Mouse (Mus musculus) heart, embryonic 11.5 days (tissue): ENCODE results near the gene Tmem130. TPM values are rescaled to one million over a fixed set of nuclear protein-coding genes. Genes with fewer than 3 reads are reported as not detected.
A peak's percentile ranks its signal among the peaks of the same experiment; 100 is the strongest.

Experiments used
- ATAC-seq: fragments of 200-750 bp; cut with Nextera tagmentation; replicated peaks from 2 replicates; pipeline ENCODE4 v1.8.0; 2017; ENCODE audit warnings: moderate library complexity; ENCODE audit not compliant: insufficient number of reproducible peaks, low FRiP score, low TSS enrichment
- H3K27ac ChIP-seq: fragments of 300-500 bp; sonication (generic); 2 replicates; pipeline ENCODE4 v1.5.1; 2014; ENCODE audit warnings: mild to moderate bottlenecking, low read depth, low read length
- H3K27me3 ChIP-seq: fragments of 300-500 bp; sonication (generic); 2 replicates; pipeline ENCODE4 v1.6.1; 2014; ENCODE audit warnings: mild to moderate bottlenecking, low read length, mixed read lengths; ENCODE audit not compliant: control insufficient read depth, insufficient read depth
- H3K36me3 ChIP-seq: fragments of 300-500 bp; sonication (generic); 2 replicates; pipeline ENCODE4 v1.6.1; 2014; ENCODE audit warnings: mild to moderate bottlenecking, low read length, moderate library complexity, mixed read lengths; ENCODE audit not compliant: control insufficient read depth, insufficient read depth
- H3K4me1 ChIP-seq: fragments of 300-500 bp; sonication (generic); 2 replicates; pipeline ENCODE4 v1.6.1; 2014; ENCODE audit warnings: low read length; ENCODE audit not compliant: control insufficient read depth, insufficient read depth
- H3K4me2 ChIP-seq: fragments of 300-500 bp; sonication (generic); 2 replicates; pipeline ENCODE4 v1.6.1; 2014; ENCODE audit warnings: mild to moderate bottlenecking, moderate library complexity
- H3K4me3 ChIP-seq: fragments of 300-500 bp; sonication (generic); 2 replicates; pipeline ENCODE4 v1.5.1; 2014; ENCODE audit warnings: low read depth, low read length
- H3K9ac ChIP-seq: fragments of 300-500 bp; sonication (generic); 2 replicates; pipeline ENCODE4 v1.6.1; 2014; ENCODE audit warnings: mild to moderate bottlenecking, low read depth, low read length, moderate library complexity
- H3K9me3 ChIP-seq: fragments of 300-500 bp; sonication (generic); replicated peaks from 2 replicates; pipeline ENCODE4 v1.6.1; 2016; ENCODE audit warnings: low read length; ENCODE audit not compliant: control insufficient read depth
- WGBS: fragments of 180-500 bp; shearing (Covaris S2); extraction: QIAGEN DNeasy Blood & Tissue Kit; methylation state at CpG from one replicate; pipeline ENCODE4 v1.1.7; 2014; ENCODE audit not compliant: insufficient replicate concordance; 5-methylcytosine and 5-hydroxymethylcytosine counted together
- polyA plus RNA-seq: library from polyadenylated mRNA; unstranded; fragments of >200 nt; fragmentation: Nextera tagmentation; extraction: Ambion mirVana; gene quantifications from 2 replicates; pipeline ENCODE4 v1.2.1, GENCODE M21; 2014

The Tmem130 gene
- 0.79 and 1.4 TPM in 2 replicates for polyA plus RNA-seq

- H3K4me1 ChIP-seq, result no peaks in the 10 kb centered on the region
Measured at GRCm38 (mm10) chr5:144761161-144761868, at the start of gene Tmem130. TSS of gene Tmem130 (minus strand) at chr5:144761818.

GRCm38 (mm10) chr5:144806931-144807330 is 45.3 kb upstream of the Tmem130 start:
- peak overlapping the region; percentile 71 for H3K27ac ChIP-seq
- no peaks in the 10 kb centered on the region for H3K9me3 ChIP-seq
- WGBS, result 81% methylated on average over 10 of the region's 10 CpGs
- no peaks in the 10 kb centered on the region for H3K27me3 ChIP-seq
- H3K9ac ChIP-seq, result no peak overlapping the region
- H3K4me3 ChIP-seq, result no peak overlapping the region
- H3K4me2 ChIP-seq, result no peak overlapping the region
- peaks cover 8% of the 10 kb centered on the region for H3K4me1 ChIP-seq
- H3K36me3 ChIP-seq, result peaks cover 81% of the 10 kb centered on the region
- no peak for ATAC-seq

More at GRCm38 (mm10) chr5:144761161-144761868, at the start of gene Tmem130:
- no peak for ATAC-seq
- peak within 1 kb of the TSS; percentile 35 for H3K4me3 ChIP-seq
- no peak within 1 kb of the TSS for H3K9ac ChIP-seq
- WGBS, result 1% methylated on average over 38 of the region's 38 CpGs
- no peaks in the 10 kb centered on the region for H3K9me3 ChIP-seq
- H3K27ac ChIP-seq, result no peak within 1 kb of the TSS
- H3K27me3 ChIP-seq, result peaks cover 28% of the 10 kb centered on the region
- no peaks in the 10 kb centered on the region for H3K36me3 ChIP-seq
- H3K4me2 ChIP-seq, result peak within 1 kb of the TSS; percentile 58

DNA sequence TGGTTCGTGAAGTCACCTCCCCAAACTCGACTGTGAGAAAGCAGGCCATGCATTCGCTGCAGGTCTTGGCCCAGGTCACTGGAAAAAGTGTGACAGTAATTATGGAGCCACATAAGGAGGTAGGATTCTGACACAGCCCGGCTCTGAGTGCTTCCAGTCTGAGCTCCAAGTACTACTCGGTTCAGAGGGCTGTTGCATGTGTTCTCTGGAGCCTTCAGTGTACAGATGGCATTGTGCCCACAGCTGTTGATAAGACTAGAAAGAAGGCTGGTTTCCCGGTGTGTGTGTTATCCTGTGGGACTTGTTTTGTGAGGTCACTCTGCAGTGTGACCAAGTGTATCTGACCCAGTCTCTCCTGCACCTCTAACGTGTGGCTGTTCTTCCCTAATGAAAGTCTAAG is 42.6 kb upstream of the Tmem130 start:
- Histone ChIP-seq H3K9me3 (no peaks in the 10 kb centered on the region), H3K4me1 (peaks cover 8% of the 10 kb centered on the region), H3K4me3 (no peak overlapping the region), H3K27me3 (no peaks in the 10 kb centered on the region), H3K36me3 (peaks cover 76% of the 10 kb centered on the region), H3K9ac (no peak overlapping the region), H3K4me2 (no peak overlapping the region), H3K27ac (no peak overlapping the region)
- 78% methylated on average over 7 of the region's 7 CpGs for WGBS
- no peak for ATAC-seq

DNA sequence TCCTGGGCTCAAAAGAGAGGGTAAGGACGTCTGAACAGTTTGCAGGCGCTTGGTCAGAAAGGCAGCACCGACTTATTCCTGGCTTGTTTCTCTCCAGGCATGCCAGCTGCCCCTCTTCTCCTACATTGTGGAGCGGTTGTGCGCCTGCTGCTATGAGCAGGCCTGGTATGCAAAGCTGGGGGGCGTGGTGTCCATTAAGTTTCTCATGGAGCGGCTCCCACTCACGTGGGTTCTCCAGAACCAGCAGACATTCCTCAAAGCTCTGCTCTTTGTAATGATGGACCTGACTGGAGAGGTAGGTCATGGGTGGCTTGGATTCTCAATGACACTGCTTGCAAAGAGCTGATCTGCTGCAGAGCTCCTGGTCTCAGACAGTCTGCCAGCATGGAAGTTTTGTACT is 41.4 kb upstream of the Tmem130 start:
- ATAC-seq, result no peak
- Histone ChIP-seq H3K36me3 (peaks cover 75% of the 10 kb centered on the region), H3K4me2 (no peak overlapping the region), H3K4me1 (peaks cover 8% of the 10 kb centered on the region), H3K9ac (no peak overlapping the region), H3K27ac (no peak overlapping the region), H3K9me3 (no peaks in the 10 kb centered on the region), H3K27me3 (no peaks in the 10 kb centered on the region), H3K4me3 (no peak overlapping the region)
- 90% methylated on average over 8 of the region's 8 CpGs for WGBS

- Histone ChIP-seq H3K9ac (no peak overlapping the region), H3K4me2 (no peak overlapping the region), H3K4me3 (no peak overlapping the region), H3K27ac (no peak overlapping the region), H3K27me3 (no peaks in the 10 kb centered on the region), H3K9me3 (no peaks in the 10 kb centered on the region), H3K36me3 (peaks cover 68% of the 10 kb centered on the region), H3K4me1 (no peaks in the 10 kb centered on the region)
- no peak for ATAC-seq
- 92% methylated on average over 7 of the region's 7 CpGs for WGBS
Measured at GRCm38 (mm10) chr5:144797116-144797515, 35.5 kb upstream of the Tmem130 start.

DNA sequence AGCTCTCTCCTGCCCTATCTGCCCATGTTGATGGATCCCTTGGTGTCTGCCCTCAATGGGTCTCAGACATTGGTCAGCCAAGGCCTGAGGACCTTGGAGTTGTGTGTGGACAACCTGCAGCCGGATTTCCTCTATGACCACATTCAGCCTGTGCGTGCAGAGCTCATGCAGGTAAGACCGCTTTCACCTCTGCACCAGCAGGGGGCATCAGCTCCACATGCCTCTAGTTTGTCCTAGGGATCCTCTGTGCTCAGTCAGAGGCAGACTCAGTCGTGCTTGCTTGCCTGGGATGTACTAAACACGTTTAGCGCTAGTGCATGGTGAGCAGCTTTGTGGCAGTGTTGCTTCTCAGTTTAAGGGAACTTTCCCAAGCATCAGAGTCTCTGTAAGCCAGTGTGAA is 33.1 kb upstream of the Tmem130 start:
- Histone ChIP-seq H3K27me3 (no peaks in the 10 kb centered on the region), H3K4me2 (no peak overlapping the region), H3K4me3 (no peak overlapping the region), H3K9ac (no peak overlapping the region), H3K27ac (no peak overlapping the region), H3K4me1 (no peaks in the 10 kb centered on the region), H3K9me3 (no peaks in the 10 kb centered on the region), H3K36me3 (peaks cover 75% of the 10 kb centered on the region)
- ATAC-seq, result no peak
- WGBS, result 77% methylated on average over 6 of the region's 6 CpGs

DNA sequence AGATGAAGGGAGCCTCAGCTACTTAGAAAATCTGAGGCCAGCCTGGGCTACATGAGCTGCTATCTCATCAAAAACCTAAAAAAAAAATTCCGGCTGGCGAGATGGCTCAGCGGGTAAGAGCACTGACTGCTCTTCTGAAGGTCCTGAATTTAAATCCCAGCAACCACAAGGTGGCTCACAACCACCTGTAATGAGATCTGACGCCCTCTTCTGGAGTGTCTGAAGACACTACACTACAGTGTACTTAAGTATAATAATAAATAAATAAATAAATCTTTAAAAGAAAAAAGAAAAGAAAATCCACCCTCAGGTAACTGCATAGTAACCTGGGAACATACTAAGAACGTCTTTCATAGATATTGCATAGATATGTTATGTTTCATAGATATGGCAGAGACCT is 31.8 kb upstream of the Tmem130 start:
- H3K9me3 ChIP-seq, result no peaks in the 10 kb centered on the region
- no peak overlapping the region for H3K4me2 ChIP-seq
- H3K27me3 ChIP-seq, result no peaks in the 10 kb centered on the region
- WGBS, result 81% methylated on average over 5 of the region's 5 CpGs
- H3K9ac ChIP-seq, result no peak overlapping the region
- ATAC-seq, result no peak
- peaks cover 77% of the 10 kb centered on the region for H3K36me3 ChIP-seq
- no peaks in the 10 kb centered on the region for H3K4me1 ChIP-seq
- no peak overlapping the region for H3K4me3 ChIP-seq
- H3K27ac ChIP-seq, result no peak overlapping the region

- Histone ChIP-seq H3K9me3 (no peaks in the 10 kb centered on the region), H3K4me2 (no peak overlapping the region), H3K36me3 (peaks cover 71% of the 10 kb centered on the region), H3K4me3 (no peak overlapping the region), H3K27ac (no peak overlapping the region), H3K27me3 (no peaks in the 10 kb centered on the region), H3K9ac (no peak overlapping the region), H3K4me1 (no peaks in the 10 kb centered on the region)
- WGBS, result 94% methylated on average over 18 of the region's 18 CpGs
- no peak for ATAC-seq
Measured at GRCm38 (mm10) chr5:144786464-144786863, 24.8 kb upstream of the Tmem130 start.

- H3K27ac ChIP-seq, result no peak overlapping the region
- WGBS, result 78% methylated on average over 8 of the region's 8 CpGs
- no peak overlapping the region for H3K4me3 ChIP-seq
- H3K9ac ChIP-seq, result no peak overlapping the region
- H3K4me1 ChIP-seq, result no peaks in the 10 kb centered on the region
- H3K27me3 ChIP-seq, result no peaks in the 10 kb centered on the region
- peaks cover 48% of the 10 kb centered on the region for H3K36me3 ChIP-seq
- no peak overlapping the region for H3K4me2 ChIP-seq
- no peaks in the 10 kb centered on the region for H3K9me3 ChIP-seq
- no peak for ATAC-seq
Measured at GRCm38 (mm10) chr5:144780654-144781053, 19.0 kb upstream of the Tmem130 start.
